Mouse (Mus musculus): ENCODE measurements at regions not wholly inside any gene's neighbourhood (a gene's known extent, or its start where the extent isn't known, plus 50 kb on each side); places are given as distances from the start of the nearest gene placed in this dataset.

- Histone ChIP-seq H3K4me3 (ENCODE audit: low read depth, low read length) (no peak overlapping the region), H3K36me3 (ENCODE audit: control insufficient read depth, insufficient read depth, low read length) (no peaks in the 10 kb centered on the region), H3K4me2 (no peak overlapping the region), H3K4me1 (ENCODE audit: control insufficient read depth, insufficient read depth, low read length) (no peaks in the 10 kb centered on the region), H3K27ac (ENCODE audit: low read depth, low read length) (no peak overlapping the region), H3K27me3 (ENCODE audit: control insufficient read depth, insufficient read depth, low read length) (no peaks in the 10 kb centered on the region), H3K9me3 (replicated peaks; ENCODE audit: control insufficient read depth, low read length) (no peaks in the 10 kb centered on the region), H3K9ac (ENCODE audit: low read depth, low read length) (no peak overlapping the region)
- no peak for ATAC-seq (replicated peaks; ENCODE audit: insufficient number of reproducible peaks, low FRiP score, low TSS enrichment)
- WGBS (ENCODE audit: insufficient replicate concordance): 75% methylated on average over 1 of the region's 1 CpGs
These were observed 268.5 kb downstream of the Dio2 start for GRCm38 (mm10) chr12:90469754-90470153.

DNA sequence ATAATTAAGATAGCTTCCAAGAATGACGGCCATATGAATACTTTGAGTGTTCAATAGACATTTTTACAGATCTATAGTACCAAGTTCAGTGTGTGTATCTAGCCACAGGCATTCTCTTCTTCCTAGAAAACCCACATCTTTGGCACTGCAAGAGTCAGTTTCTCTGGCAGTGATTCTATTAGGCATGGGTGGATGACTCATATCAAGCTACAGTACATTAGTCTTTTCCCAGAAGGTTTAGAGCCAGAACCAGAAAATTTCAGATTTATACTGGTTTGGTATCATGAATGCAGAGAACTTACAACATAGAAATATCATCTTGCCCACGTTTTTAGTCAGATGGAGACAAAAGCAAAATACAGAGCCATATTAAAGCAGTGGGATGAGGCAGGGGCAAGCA, 278.1 kb downstream of the Dio2 start:
- H3K27me3 ChIP-seq (ENCODE audit: control insufficient read depth, insufficient read depth, low read length): no peaks in the 10 kb centered on the region
- no peaks in the 10 kb centered on the region for H3K4me1 ChIP-seq (ENCODE audit: control insufficient read depth, insufficient read depth, low read length)
- no peak overlapping the region for H3K4me3 ChIP-seq (ENCODE audit: low read depth, low read length)
- no peak overlapping the region for H3K4me2 ChIP-seq
- WGBS (ENCODE audit: insufficient replicate concordance): 55% methylated on average over 2 of the region's 2 CpGs
- no peak for ATAC-seq (replicated peaks; ENCODE audit: insufficient number of reproducible peaks, low FRiP score, low TSS enrichment)
- H3K9ac ChIP-seq (ENCODE audit: low read depth, low read length): no peak overlapping the region
- H3K27ac ChIP-seq (ENCODE audit: low read depth, low read length): no peak overlapping the region
- H3K36me3 ChIP-seq (ENCODE audit: control insufficient read depth, insufficient read depth, low read length): no peaks in the 10 kb centered on the region
- no peaks in the 10 kb centered on the region for H3K9me3 ChIP-seq (replicated peaks; ENCODE audit: control insufficient read depth, low read length)

DNA sequence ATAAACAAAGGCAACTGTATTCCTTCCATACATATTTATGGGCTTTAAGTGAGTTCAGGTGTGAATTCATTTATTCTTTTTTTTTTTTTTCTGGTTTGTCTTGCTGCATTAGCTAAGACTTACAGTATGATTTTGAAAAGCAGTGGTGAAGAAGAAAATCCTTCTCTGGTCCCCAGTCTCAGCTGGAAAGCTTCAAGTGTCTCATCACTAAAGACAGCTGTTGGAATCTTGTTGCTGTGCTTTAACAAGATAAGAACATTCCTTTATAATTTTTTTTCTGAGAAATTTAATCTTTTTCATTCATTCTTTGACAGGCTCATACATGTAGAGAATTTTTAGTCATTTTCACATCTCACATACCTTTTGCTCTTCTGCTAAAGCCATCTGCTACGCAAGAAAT, 297.6 kb downstream of the Dio2 start:
- Histone ChIP-seq H3K9me3 (replicated peaks; ENCODE audit: control insufficient read depth, low read length) (no peaks in the 10 kb centered on the region), H3K36me3 (ENCODE audit: control insufficient read depth, insufficient read depth, low read length) (no peaks in the 10 kb centered on the region), H3K9ac (ENCODE audit: low read depth, low read length) (no peak overlapping the region), H3K4me3 (ENCODE audit: low read depth, low read length) (no peak overlapping the region), H3K27ac (ENCODE audit: low read depth, low read length) (no peak overlapping the region), H3K4me1 (ENCODE audit: control insufficient read depth, insufficient read depth, low read length) (no peaks in the 10 kb centered on the region), H3K4me2 (no peak overlapping the region), H3K27me3 (ENCODE audit: control insufficient read depth, insufficient read depth, low read length) (no peaks in the 10 kb centered on the region)
- WGBS (ENCODE audit: insufficient replicate concordance): 82% methylated on average over 1 of the region's 1 CpGs
- no peak for ATAC-seq (replicated peaks; ENCODE audit: insufficient number of reproducible peaks, low FRiP score, low TSS enrichment)

DNA sequence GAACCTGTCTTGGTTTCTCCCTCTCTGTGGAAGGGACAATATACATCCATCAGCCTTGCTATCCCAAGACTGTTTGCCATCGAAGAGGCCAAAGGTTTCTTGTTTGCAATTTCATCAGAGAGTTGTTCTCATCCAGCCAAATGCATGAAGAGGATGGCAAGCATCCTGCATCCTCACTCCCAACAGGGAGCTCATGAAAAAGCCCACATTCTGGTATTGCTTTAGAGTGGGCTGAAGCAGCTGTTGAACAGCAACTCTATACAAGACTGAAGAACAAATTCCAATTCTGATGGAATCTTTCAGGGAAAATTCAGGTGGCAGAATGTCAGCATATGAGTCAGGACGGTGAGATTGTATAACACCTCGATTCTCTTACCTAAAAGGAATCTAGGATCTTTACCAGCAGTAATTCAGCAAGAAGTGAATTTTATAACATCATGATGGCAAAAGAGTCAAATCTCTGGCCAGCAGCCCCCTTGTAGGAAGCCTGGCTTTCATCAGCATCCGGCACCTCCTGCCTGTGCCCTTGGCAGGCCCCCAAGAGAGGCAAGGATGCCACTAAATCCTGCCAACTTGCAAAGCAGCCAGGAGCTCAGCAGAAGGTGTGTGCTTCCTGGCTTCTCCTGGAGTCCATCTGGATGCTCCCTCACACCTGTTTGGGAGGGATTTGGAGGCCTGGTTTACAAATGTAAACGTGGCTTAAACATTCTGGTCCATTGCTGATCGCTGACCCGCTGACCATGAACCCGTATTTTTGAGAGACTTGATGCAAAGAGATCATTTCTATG, 312.8 kb downstream of the Dio2 start:
- no peak overlapping the region for H3K9ac ChIP-seq (ENCODE audit: low read depth, low read length)
- WGBS (ENCODE audit: insufficient replicate concordance): 74% methylated on average over 8 of the region's 8 CpGs
- no peaks in the 10 kb centered on the region for H3K27me3 ChIP-seq (ENCODE audit: control insufficient read depth, insufficient read depth, low read length)
- no peaks in the 10 kb centered on the region for H3K9me3 ChIP-seq (replicated peaks; ENCODE audit: control insufficient read depth, low read length)
- no peak overlapping the region for H3K4me2 ChIP-seq
- no peaks in the 10 kb centered on the region for H3K4me1 ChIP-seq (ENCODE audit: control insufficient read depth, insufficient read depth, low read length)
- no peaks in the 10 kb centered on the region for H3K36me3 ChIP-seq (ENCODE audit: control insufficient read depth, insufficient read depth, low read length)
- H3K4me3 ChIP-seq (ENCODE audit: low read depth, low read length): no peak overlapping the region
- no peak for ATAC-seq (replicated peaks; ENCODE audit: insufficient number of reproducible peaks, low FRiP score, low TSS enrichment)
- H3K27ac ChIP-seq (ENCODE audit: low read depth, low read length): no peak overlapping the region

DNA sequence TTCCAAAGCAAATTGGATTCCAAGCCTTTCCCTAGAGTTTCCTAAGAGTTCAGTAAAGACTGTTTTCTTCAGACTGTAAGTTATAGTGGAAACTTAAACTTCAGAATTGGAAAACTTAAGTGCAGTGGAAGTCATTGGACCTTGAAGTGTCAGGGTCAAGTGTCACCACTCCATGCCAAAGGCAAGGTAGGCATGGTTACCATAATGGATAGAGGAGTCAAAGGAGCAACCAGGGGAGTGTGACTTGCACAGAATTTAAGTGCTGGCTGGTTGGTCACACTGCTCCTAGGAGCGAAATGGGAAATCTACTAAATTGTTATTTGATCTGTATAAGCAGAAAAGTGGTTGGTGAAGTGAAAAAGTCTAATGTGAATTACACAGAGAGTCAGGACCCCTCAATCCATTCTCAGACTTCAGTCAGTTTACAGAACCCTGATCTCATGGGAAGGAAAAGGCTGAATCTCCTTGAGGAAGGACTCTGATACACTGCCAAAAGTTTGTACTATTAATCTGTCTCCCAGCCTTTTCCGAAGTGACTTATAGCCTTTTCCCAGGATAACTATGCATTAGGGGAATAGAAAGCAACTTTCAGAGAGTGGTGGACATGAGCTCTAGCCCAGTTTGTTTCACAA, 320.5 kb downstream of the Dio2 start:
- no peaks in the 10 kb centered on the region for H3K4me1 ChIP-seq (ENCODE audit: control insufficient read depth, insufficient read depth, low read length)
- ATAC-seq (replicated peaks; ENCODE audit: insufficient number of reproducible peaks, low FRiP score, low TSS enrichment): no peak
- H3K36me3 ChIP-seq (ENCODE audit: control insufficient read depth, insufficient read depth, low read length): no peaks in the 10 kb centered on the region
- 77% methylated on average over 2 of the region's 2 CpGs for WGBS (ENCODE audit: insufficient replicate concordance)
- H3K27me3 ChIP-seq (ENCODE audit: control insufficient read depth, insufficient read depth, low read length): no peaks in the 10 kb centered on the region
- no peak overlapping the region for H3K27ac ChIP-seq (ENCODE audit: low read depth, low read length)
- H3K4me3 ChIP-seq (ENCODE audit: low read depth, low read length): no peak overlapping the region
- H3K9ac ChIP-seq (ENCODE audit: low read depth, low read length): no peak overlapping the region
- H3K4me2 ChIP-seq: no peak overlapping the region
- no peaks in the 10 kb centered on the region for H3K9me3 ChIP-seq (replicated peaks; ENCODE audit: control insufficient read depth, low read length)

DNA sequence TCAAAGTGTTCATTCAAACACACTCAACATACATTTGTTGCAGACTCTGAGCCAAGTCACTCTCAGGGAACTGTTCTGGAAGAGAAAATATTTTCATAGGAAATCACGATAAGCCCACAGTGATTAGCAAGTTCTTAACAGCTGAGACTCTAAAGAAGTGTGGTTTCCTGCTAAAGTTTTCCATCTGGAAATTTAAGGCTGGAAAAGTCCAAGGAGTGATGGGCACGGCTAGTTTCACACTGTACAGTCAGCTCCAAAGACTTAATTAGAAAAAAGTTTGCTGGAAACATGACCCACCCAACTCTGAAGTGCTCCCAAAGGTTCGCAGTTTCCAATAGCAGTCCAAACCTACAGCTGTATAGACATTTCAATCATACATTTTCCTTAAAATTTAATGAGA, 329.5 kb downstream of the Dio2 start:
- peak; percentile 61 for ATAC-seq (replicated peaks; ENCODE audit: insufficient number of reproducible peaks, low FRiP score, low TSS enrichment)
- no peak overlapping the region for H3K9ac ChIP-seq (ENCODE audit: low read depth, low read length)
- no peaks in the 10 kb centered on the region for H3K9me3 ChIP-seq (replicated peaks; ENCODE audit: control insufficient read depth, low read length)
- H3K4me3 ChIP-seq (ENCODE audit: low read depth, low read length): no peak overlapping the region
- H3K36me3 ChIP-seq (ENCODE audit: control insufficient read depth, insufficient read depth, low read length): no peaks in the 10 kb centered on the region
- H3K27ac ChIP-seq (ENCODE audit: low read depth, low read length): no peak overlapping the region
- no peaks in the 10 kb centered on the region for H3K27me3 ChIP-seq (ENCODE audit: control insufficient read depth, insufficient read depth, low read length)
- no peaks in the 10 kb centered on the region for H3K4me1 ChIP-seq (ENCODE audit: control insufficient read depth, insufficient read depth, low read length)
- no peak overlapping the region for H3K4me2 ChIP-seq
- WGBS (ENCODE audit: insufficient replicate concordance): 50% methylated on average over 3 of the region's 3 CpGs

DNA sequence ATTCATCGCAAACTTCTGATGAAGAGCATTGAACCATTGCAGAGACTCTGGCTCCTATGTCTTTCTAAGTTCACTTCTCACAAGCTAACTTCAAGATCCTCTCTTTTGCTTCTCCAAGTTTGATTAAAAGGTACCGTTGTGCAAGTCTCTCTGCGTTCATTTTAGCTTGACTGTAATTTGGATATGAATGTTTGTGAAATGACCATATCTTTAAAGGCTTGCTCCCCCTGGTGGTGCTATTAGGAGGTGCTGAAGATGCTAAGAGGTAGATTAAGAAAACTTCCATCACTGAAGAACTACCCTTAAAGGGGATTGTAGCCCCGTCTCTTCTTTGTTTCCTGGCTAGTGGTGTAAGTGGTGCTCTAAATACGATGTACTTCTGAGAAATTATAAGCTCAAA, 339.7 kb downstream of the Dio2 start:
- no peaks in the 10 kb centered on the region for H3K4me1 ChIP-seq (ENCODE audit: control insufficient read depth, insufficient read depth, low read length)
- 76% methylated on average over 5 of the region's 5 CpGs for WGBS (ENCODE audit: insufficient replicate concordance)
- no peak overlapping the region for H3K9ac ChIP-seq (ENCODE audit: low read depth, low read length)
- H3K9me3 ChIP-seq (replicated peaks; ENCODE audit: control insufficient read depth, low read length): no peaks in the 10 kb centered on the region
- no peaks in the 10 kb centered on the region for H3K36me3 ChIP-seq (ENCODE audit: control insufficient read depth, insufficient read depth, low read length)
- H3K4me3 ChIP-seq (ENCODE audit: low read depth, low read length): no peak overlapping the region
- ATAC-seq (replicated peaks; ENCODE audit: insufficient number of reproducible peaks, low FRiP score, low TSS enrichment): no peak
- H3K27me3 ChIP-seq (ENCODE audit: control insufficient read depth, insufficient read depth, low read length): no peaks in the 10 kb centered on the region
- no peak overlapping the region for H3K4me2 ChIP-seq
- H3K27ac ChIP-seq (ENCODE audit: low read depth, low read length): no peak overlapping the region

Data from heart, embryonic 11.5 days (tissue).